Mouse (Mus musculus) spleen, postnatal 36 days (tissue): ENCODE measurements around the gene Ror1.

Experiments used
- DNase-seq, 2 experiments: peaks; one replicate each; pipeline ENCODE4 v3.0.0; 2022; ENCODE audit warnings: low spot score in 2 of 2, mixed read lengths in 1 of 2

Ror1 gene

GRCm38 (mm10) chr4:100386272-100386988 lies 290.8 kb downstream of the Ror1 start:
- DNase-seq = no peak

- no peak for DNase-seq
These were observed 294.8 kb downstream of the Ror1 start for GRCm38 (mm10) chr4:100390436-100390835.

GRCm38 (mm10) chr4:100391021-100391420 lies 295.4 kb downstream of the Ror1 start:
- no peak for DNase-seq

- DNase-seq = no peak
These were observed 297.9 kb downstream of the Ror1 start for GRCm38 (mm10) chr4:100393374-100394061.

GRCm38 (mm10) chr4:100395407-100395806 lies 299.8 kb downstream of the Ror1 start:
- no peak for DNase-seq

- DNase-seq = no peak
These were observed 302.5 kb downstream of the Ror1 start for GRCm38 (mm10) chr4:100398079-100398478.

GRCm38 (mm10) chr4:100401078-100401477 lies 305.5 kb downstream of the Ror1 start:
- DNase-seq = no peak

- DNase-seq = no peak
These were observed 306.2 kb downstream of the Ror1 start for GRCm38 (mm10) chr4:100401581-100402470.

GRCm38 (mm10) chr4:100407261-100407874 lies 311.8 kb downstream of the Ror1 start:
- DNase-seq = peak in 1 of 2 experiments; percentile 17

- no peak for DNase-seq
These were observed 313.9 kb downstream of the Ror1 start for GRCm38 (mm10) chr4:100409521-100409920.

GRCm38 (mm10) chr4:100411841-100412539 lies 316.4 kb downstream of the Ror1 start:
- DNase-seq = no peak

GRCm38 (mm10) chr4:100422756-100423155 lies 327.2 kb downstream of the Ror1 start:
- no peak for DNase-seq

- no peak for DNase-seq
These were observed 330.5 kb downstream of the Ror1 start for GRCm38 (mm10) chr4:100426101-100426500.

GRCm38 (mm10) chr4:100429371-100429900 lies 333.8 kb downstream of the Ror1 start:
- DNase-seq = no peak

- DNase-seq = no peak
These were observed 339.9 kb downstream of the Ror1 start for GRCm38 (mm10) chr4:100435281-100436168.

- no peak for DNase-seq
These were observed 340.6 kb downstream of the Ror1 start for GRCm38 (mm10) chr4:100436169-100436547.

GRCm38 (mm10) chr4:100446897-100447296 lies 351.3 kb downstream of the Ror1 start:
- DNase-seq = no peak

- no peak for DNase-seq
These were observed 367.0 kb downstream of the Ror1 start for GRCm38 (mm10) chr4:100462493-100463120.

GRCm38 (mm10) chr4:100478592-100479321 lies 383.2 kb downstream of the Ror1 start, which contains the start of gene Ube2u:
TSS of gene Ube2u (plus strand) at chr4:100478849.
- DNase-seq = no peak
